Mouse (Mus musculus) liver, postnatal 0 days (tissue): Measurements from ENCODE around the gene Vps4a. TPM values are rescaled to one million over a fixed set of nuclear protein-coding genes. Genes with fewer than 3 reads are reported as not detected.
"Not testable (repeated sequence)": the region's sequence is repeated elsewhere in the genome, so short reads cannot be mapped to it uniquely, and the experiment has no call there.

Source experiments
- ATAC-seq: fragments of 200-750 bp; cut with Nextera tagmentation; 2 replicates; pipeline ENCODE4 v1.8.0; 2017; ENCODE audit warnings: mild to moderate bottlenecking, moderate library complexity
- DNase-seq: peaks from one replicate; pipeline ENCODE4 v3.0.0-alpha.2; 2016
- H3K27ac ChIP-seq: fragments of 300-500 bp; sonication (generic); 2 replicates; pipeline ENCODE4 v1.5.1; 2014; ENCODE audit warnings: antibody characterized with exemption, moderate library complexity, mild to moderate bottlenecking, low read depth
- H3K27me3 ChIP-seq: fragments of 300-500 bp; sonication (generic); 2 replicates; pipeline ENCODE4 v1.6.1; 2014; ENCODE audit warnings: low read length, control low read depth, mixed read lengths; ENCODE audit not compliant: insufficient read depth
- H3K36me3 ChIP-seq: fragments of 300-500 bp; sonication (generic); replicated peaks from 2 replicates; pipeline ENCODE4 v1.6.1; 2014; ENCODE audit warnings: mild to moderate bottlenecking, control low read depth, low read length, moderate library complexity, mixed read lengths; ENCODE audit not compliant: insufficient read depth
- H3K4me1 ChIP-seq: fragments of 300-500 bp; sonication (generic); 2 replicates; pipeline ENCODE4 v1.6.1; 2014; ENCODE audit warnings: antibody characterized with exemption, mild to moderate bottlenecking, control low read depth; ENCODE audit not compliant: insufficient read depth
- H3K4me2 ChIP-seq: fragments of 300-500 bp; sonication (generic); 2 replicates; pipeline ENCODE4 v1.6.1; 2014; ENCODE audit warnings: low read depth, mild to moderate bottlenecking, low read length, moderate library complexity, mixed read lengths
- H3K4me3 ChIP-seq: fragments of 300-500 bp; sonication (generic); 2 replicates; pipeline ENCODE4 v1.5.1; 2014; ENCODE audit warnings: low read depth, low read length
- H3K9ac ChIP-seq: fragments of 300-500 bp; sonication (generic); replicated peaks from 2 replicates; pipeline ENCODE4 v1.6.1; 2014; ENCODE audit warnings: mild to moderate bottlenecking, moderate library complexity
- H3K9me3 ChIP-seq: fragments of 300-500 bp; sonication (generic); 2 replicates; pipeline ENCODE4 v1.6.1; 2016; ENCODE audit warnings: mild to moderate bottlenecking, control low read depth, low read length, mixed read lengths
- CTCF ChIP-seq: sonication (generic); IDR thresholded peaks from 2 replicates; pipeline ENCODE4 v1.5.1; 2016; ENCODE audit warnings: antibody characterized with exemption, low read depth
- EP300 ChIP-seq: IDR thresholded peaks from 2 replicates; pipeline ENCODE4 v1.6.1; 2016; ENCODE audit warnings: antibody characterized with exemption, low read depth, mild to moderate bottlenecking
- WGBS: fragments of 180-500 bp; shearing (Covaris S2); extraction: QIAGEN DNeasy Blood & Tissue Kit; methylation state at CpG from one replicate; pipeline ENCODE4 v1.1.7; 2014; ENCODE audit not compliant: insufficient replicate concordance; 5-methylcytosine and 5-hydroxymethylcytosine counted together
- polyA plus RNA-seq: library from polyadenylated mRNA; unstranded; fragments of >200 nt; fragmentation: Nextera tagmentation; extraction: Ambion mirVana; gene quantifications from 2 replicates; pipeline ENCODE4 v1.2.1, GENCODE M21; 2015

The Vps4a gene
- polyA plus RNA-seq, result 16.8 and 18.3 TPM in 2 replicates

DNA sequence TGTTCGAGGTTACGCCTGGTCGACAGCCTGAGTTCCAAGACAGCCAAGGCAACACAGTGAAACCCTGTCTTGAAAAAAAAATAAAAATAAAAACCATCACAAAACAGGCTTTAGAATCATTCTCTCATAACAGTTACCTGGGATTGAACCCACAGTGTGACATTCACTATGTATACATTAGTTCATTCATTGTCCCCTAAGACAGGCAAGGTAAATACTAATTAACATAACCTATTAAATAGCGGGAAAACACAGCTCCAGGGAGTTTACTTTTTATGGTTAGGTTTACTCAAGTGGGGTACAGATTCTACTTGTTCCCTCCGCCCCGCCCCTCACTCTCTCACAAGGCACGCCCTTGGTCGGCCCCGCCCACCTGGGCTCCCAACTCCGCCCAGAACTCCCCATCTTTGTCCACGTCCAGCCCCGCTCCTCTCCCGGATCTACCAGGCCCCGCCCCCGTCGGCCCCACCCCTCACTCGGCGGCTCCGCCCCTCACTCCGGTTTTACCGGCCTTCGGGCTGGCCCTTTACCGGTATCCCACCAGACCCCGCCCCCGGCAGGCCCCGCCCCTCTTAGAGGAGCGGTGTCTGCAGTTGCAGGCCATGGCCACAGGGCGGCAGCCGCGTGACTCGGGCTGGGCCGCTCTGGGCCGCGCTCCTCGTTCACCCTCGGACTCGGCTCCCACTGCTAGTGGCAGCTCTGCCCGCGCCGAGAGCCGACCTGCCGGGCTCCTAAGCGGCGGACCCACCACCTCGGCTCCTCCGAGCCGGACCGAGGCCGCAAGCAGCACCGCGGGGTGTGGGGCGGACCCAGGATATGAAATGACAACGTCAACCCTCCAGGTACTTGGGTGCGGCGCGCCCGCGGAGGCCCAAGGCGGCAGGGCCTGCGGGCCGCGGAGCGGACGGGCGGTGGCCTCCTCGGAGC is at the start of gene Vps4a:
Gene Vps4a (plus strand): TSS at position 573 of the 927 bp plus-strand sequence.
- Histone ChIP-seq H3K27me3 (no peaks in the 10 kb centered on the region), H3K36me3 (no peaks in the 10 kb centered on the region), H3K4me1 (peaks cover 18% of the 10 kb centered on the region), H3K9ac (peak within 1 kb of the TSS; percentile 98), H3K9me3 (no peaks in the 10 kb centered on the region), H3K27ac (peak within 1 kb of the TSS; percentile 88), H3K4me3 (peak within 1 kb of the TSS; percentile 99), H3K4me2 (peak within 1 kb of the TSS; percentile 94)
- ATAC-seq, result peak; percentile 96
- WGBS, result 7% methylated on average over 42 of the region's 66 CpGs
- no peak for TF ChIP-seq EP300
- TF ChIP-seq CTCF, result peak; percentile 95
- DNase-seq, result peak; percentile 99

DNA sequence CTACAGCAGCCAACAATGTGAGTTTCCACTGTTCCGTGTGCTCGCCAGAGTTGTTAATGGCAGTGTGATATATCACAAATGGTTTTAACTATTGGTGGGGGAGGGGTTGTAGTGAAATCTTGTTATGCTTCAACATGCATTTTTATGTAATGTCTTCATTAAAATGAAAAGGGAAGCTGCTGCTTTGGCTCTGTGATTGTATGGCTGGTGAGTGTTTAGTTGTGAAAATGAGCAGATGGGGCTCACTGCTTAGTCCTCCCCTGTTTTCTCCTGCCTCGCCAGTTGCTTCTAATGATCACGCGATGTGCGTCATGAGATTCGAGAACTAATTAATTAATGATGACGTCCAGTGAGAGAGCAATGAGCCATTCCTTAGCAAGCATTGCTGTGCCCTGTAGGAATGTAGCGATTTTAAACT is 45.6 kb upstream of the Vps4a start:
- Histone ChIP-seq H3K27ac (no peak overlapping the region), H3K4me2 (no peak overlapping the region), H3K36me3 (no peaks in the 10 kb centered on the region), H3K4me3 (no peak overlapping the region), H3K4me1 (no peaks in the 10 kb centered on the region), H3K9me3 (no peaks in the 10 kb centered on the region), H3K27me3 (no peaks in the 10 kb centered on the region), H3K9ac (no peak overlapping the region)
- DNase-seq (no peak), ATAC-seq (no peak)
- 82% methylated on average over 9 of the region's 9 CpGs for whole genome bisulfite sequencing
- no peak for TF ChIP-seq CTCF
- TF ChIP-seq EP300, result no peak

DNA sequence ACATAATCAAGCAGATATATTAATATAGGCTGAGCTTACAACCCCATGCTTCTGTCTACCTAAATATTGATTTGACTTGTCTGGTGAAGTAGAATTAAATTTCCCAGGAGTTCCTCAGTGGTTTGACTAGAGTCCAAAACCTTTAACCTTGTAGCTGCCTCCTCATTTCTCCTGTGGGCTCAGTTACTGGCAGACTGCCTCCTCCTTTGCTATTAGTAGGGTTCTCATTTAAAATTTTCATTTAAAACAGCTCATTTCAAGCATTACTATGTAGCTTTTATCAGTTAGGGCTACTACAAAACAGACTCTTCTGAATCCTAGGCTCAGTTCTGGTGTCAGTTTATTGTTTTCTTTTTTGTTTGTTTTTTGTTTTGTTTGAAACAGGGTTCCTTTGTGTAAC is 45.1 kb upstream of the Vps4a start:
- Histone ChIP-seq H3K9me3 (no peaks in the 10 kb centered on the region), H3K36me3 (no peaks in the 10 kb centered on the region), H3K4me3 (no peak overlapping the region), H3K9ac (no peak overlapping the region), H3K27me3 (no peaks in the 10 kb centered on the region), H3K4me2 (no peak overlapping the region), H3K27ac (no peak overlapping the region), H3K4me1 (no peaks in the 10 kb centered on the region)
- no peak for ATAC-seq
- no peak for TF ChIP-seq CTCF
- TF ChIP-seq EP300, result no peak
- no peak for DNase-seq

DNA sequence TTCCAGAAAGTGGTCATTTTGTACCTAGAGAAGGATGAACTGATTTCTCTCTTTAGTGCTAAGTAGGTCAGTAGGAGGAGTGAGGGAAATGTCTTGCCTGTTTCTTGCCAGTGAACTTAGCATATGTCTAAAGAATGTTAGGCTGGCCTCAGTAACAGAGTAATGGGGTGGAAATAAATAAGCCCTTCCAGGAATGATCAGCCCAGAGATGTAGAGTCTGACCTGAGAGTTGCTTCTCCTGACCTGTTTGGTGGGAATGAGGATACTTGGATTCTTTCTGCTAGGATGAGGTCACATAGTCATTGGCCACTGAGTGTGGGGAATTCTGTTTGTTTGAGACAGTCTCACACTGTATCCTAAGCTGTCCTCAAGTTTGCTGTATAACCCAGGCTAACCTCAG is 43.5 kb upstream of the Vps4a start:
- Histone ChIP-seq H3K4me1 (no peaks in the 10 kb centered on the region), H3K9me3 (no peaks in the 10 kb centered on the region), H3K4me3 (no peak overlapping the region), H3K27me3 (no peaks in the 10 kb centered on the region), H3K9ac (no peak overlapping the region), H3K27ac (no peak overlapping the region), H3K4me2 (no peak overlapping the region), H3K36me3 (no peaks in the 10 kb centered on the region)
- TF ChIP-seq EP300, result no peak
- no peak for TF ChIP-seq CTCF
- DNase-seq, result no peak
- ATAC-seq, result no peak

DNA sequence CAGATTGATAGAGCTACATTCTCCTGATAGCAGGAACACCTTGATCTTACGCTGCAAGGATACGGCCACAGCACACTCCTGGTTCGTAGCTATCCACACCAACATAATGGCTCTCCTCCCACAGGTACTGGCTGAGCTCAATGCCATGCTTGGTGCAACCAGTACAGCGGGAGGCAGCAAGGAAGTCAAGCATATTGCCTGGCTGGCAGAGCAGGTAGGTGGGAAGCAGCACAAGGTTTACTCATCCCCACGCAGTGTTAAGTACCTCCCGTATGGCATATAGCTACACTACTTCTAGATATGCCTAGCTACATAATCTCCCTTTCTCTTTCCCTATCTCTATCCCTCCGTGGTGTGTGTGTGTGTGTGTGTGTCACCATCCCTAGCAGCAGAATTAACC is 39.6 kb upstream of the Vps4a start:
- Histone ChIP-seq H3K9ac (no peak overlapping the region), H3K9me3 (no peaks in the 10 kb centered on the region), H3K27me3 (no peaks in the 10 kb centered on the region), H3K36me3 (no peaks in the 10 kb centered on the region), H3K4me3 (no peak overlapping the region), H3K27ac (no peak overlapping the region), H3K4me2 (no peak overlapping the region), H3K4me1 (no peaks in the 10 kb centered on the region)
- 83% methylated on average over 7 of the region's 7 CpGs for WGBS
- no peak for ATAC-seq
- DNase-seq, result no peak
- TF ChIP-seq CTCF (no peak), EP300 (no peak)

DNA sequence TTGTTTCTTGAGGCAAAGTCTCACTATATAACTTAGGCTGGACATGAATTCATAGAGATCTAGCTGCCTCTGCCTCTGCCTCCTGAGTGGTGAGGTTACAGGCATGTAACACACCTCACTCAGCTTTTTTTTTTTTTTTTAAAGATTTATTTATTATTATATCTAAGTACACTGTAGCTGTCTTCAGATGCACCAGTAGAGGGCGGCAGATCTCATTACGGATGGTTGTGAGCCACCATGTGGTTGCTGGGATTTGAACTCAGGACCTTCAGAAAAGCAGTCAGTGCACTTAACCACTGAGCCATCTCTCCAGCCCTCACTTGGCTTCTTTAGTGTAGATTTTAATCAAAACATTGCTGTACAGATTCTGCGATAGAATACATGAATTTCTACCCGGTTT is 34.7 kb upstream of the Vps4a start:
- peak; percentile 27; the same call in 1 of the 2 replicates for TF ChIP-seq CTCF
- WGBS, result 80% methylated on average over 4 of the region's 4 CpGs
- not testable (repeated sequence) for H3K4me3 ChIP-seq, H3K9me3 ChIP-seq, DNase-seq, H3K4me2 ChIP-seq, H3K27me3 ChIP-seq, H3K9ac ChIP-seq, H3K4me1 ChIP-seq, H3K36me3 ChIP-seq, ATAC-seq, H3K27ac ChIP-seq
